Mouse (Mus musculus) testis, adult 2 months (tissue): ENCODE results near the gene Gm7970.
"Not testable (repeated sequence)": the region's sequence is repeated elsewhere in the genome, so short reads cannot be mapped to it uniquely, and the experiment has no call there.

Experiments used
- CTCF ChIP-seq: fragments of 200-500 bp; IDR thresholded peaks from 2 replicates; pipeline ENCODE4 v1.5.1; 2012; ENCODE audit warnings: low read depth, mild to moderate bottlenecking, inconsistent platforms, low read length, moderate library complexity; ENCODE audit not compliant: control insufficient read depth, insufficient read depth, insufficient replicate concordance
- POLR2A ChIP-seq: fragments of 200-500 bp; IDR thresholded peaks from 2 replicates; pipeline ENCODE4 v1.6.1; 2012; ENCODE audit warnings: low read depth, mild to moderate bottlenecking, inconsistent platforms, low read length, moderate library complexity; ENCODE audit not compliant: control insufficient read depth

- TF ChIP-seq CTCF, POLR2A: not testable (repeated sequence)
Observed at GRCm38 (mm10) chr14:41586346-41586745, 31.0 kb upstream of the Gm7970 start.
